In the genomic region with DNA sequence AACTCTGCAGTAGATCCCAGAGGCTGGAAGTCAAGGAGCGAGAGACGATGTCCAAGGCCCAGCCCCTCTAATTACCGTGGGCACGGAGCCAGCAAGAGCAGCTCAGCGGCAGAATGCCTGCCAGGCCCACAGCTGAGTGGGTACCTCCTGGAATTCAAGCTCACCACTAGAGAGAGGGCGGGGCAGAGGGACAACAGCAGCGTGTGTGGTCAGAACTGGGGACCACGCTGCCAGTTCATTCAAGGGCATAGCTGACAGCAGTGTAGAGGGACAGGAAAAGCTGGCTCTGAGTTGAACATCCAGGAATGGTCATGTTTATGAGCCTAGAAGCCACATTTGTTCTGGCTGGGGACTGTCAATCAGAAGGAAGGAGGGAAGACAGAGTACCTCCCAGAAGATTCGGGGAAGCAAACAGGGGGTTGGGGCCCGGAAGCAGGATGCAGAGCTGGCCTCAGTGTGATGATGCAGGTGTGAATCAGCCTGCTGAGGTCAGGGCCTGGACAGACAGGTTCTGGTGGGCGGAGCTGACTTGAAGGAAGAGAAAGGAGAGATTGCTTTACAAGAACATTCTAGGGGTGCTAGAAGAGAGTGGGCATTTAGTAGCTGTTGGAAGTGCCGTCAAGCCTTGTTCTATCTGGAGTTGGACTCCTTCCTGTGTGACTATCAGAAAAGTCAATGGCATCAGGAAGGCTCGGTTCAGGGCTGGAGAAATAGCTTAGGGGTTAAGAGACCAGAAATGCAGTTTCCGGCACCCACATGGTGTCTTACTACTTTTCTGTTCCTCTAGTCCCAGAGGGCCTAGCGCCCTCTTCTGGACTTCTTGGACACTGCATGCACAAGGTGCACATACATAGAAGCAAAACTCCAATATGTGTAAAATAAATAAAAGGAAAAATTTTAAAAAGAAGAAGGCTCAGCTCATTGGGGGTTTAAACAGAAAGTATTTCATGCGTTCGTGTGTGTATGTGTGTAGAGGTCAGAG, we compare ENCODE assay signal across 8 mouse cellular contexts. TPM values are rescaled to one million over a fixed set of nuclear protein-coding genes. Genes with fewer than 3 reads are reported as not detected.
DNase-seq lines count a peak whose midpoint lies in the region; ATAC-seq lines count a peak whose summit lies in the region.

No protein-coding gene starts in this region.

- peak; percentile 71; the same call in 1 of the 2 replicates for ATAC-seq in embryonic facial prominence, embryonic 13.5 days (ENCODE audit: insufficient number of reproducible peaks, insufficient read depth, low FRiP score, low TSS enrichment, low read depth)
- peak; percentile 51; the same call in 1 of the 2 replicates for ATAC-seq in kidney, embryonic 16.5 days (ENCODE audit: low FRiP score, low TSS enrichment)
- ATAC-seq in stomach, embryonic 15.5 days (ENCODE audit: insufficient read depth, low FRiP score, low read depth): peak; percentile 31
- ATAC-seq in forebrain, embryonic 15.5 days (replicated peaks): no peak
- ATAC-seq in CD4-positive, CD25-positive, alpha-beta regulatory T cell, adult 4 months: no peak

- H3K27ac ChIP-seq in embryonic facial prominence, embryonic 13.5 days: no peak overlapping the region
- H3K27ac ChIP-seq in embryonic facial prominence, embryonic 10.5 days (replicated peaks): no peak overlapping the region
- no peak overlapping the region for H3K27ac ChIP-seq in kidney, embryonic 16.5 days (ENCODE audit: low read length)
- peak overlapping the region; percentile 31; the same call in 1 of the 2 replicates for H3K27ac ChIP-seq in stomach, embryonic 15.5 days
- no peak overlapping the region for H3K27ac ChIP-seq in forebrain, embryonic 15.5 days (replicated peaks)

- DNase-seq in embryonic facial prominence, embryonic 10.5 days (ENCODE audit: low spot score): no peak
- peak; percentile 33 for DNase-seq in right cerebral cortex, postnatal 14 days
- DNase-seq in right cerebral cortex, postnatal 25 days: no peak

- peak overlapping the region; percentile 16 for H3K4me2 ChIP-seq in embryonic facial prominence, embryonic 13.5 days
- no peak overlapping the region for H3K4me2 ChIP-seq in kidney, embryonic 16.5 days (replicated peaks; ENCODE audit: low read depth, low read length)
- H3K4me2 ChIP-seq in stomach, embryonic 15.5 days: no peak overlapping the region
- no peak overlapping the region for H3K4me2 ChIP-seq in forebrain, embryonic 15.5 days (replicated peaks)

- no peak overlapping the region for H3K9ac ChIP-seq in embryonic facial prominence, embryonic 13.5 days
- no peak overlapping the region for H3K9ac ChIP-seq in kidney, embryonic 16.5 days (replicated peaks; ENCODE audit: low read length)
- H3K9ac ChIP-seq in stomach, embryonic 15.5 days: no peak overlapping the region
- H3K9ac ChIP-seq in forebrain, embryonic 15.5 days (replicated peaks): no peak overlapping the region

- peaks cover 5% of the 10 kb centered on the region; the same call in 1 of the 2 replicates for H3K27me3 ChIP-seq in embryonic facial prominence, embryonic 13.5 days
- H3K27me3 ChIP-seq in embryonic facial prominence, embryonic 10.5 days (replicated peaks; ENCODE audit: low read depth, poor library complexity, severe bottlenecking): no peaks in the 10 kb centered on the region
- H3K27me3 ChIP-seq in kidney, embryonic 16.5 days (ENCODE audit: insufficient read depth, low read length): no peaks in the 10 kb centered on the region
- no peaks in the 10 kb centered on the region for H3K27me3 ChIP-seq in stomach, embryonic 15.5 days (replicated peaks)
- H3K27me3 ChIP-seq in forebrain, embryonic 15.5 days: no peaks in the 10 kb centered on the region

- no peaks in the 10 kb centered on the region for H3K36me3 ChIP-seq in embryonic facial prominence, embryonic 13.5 days
- no peaks in the 10 kb centered on the region for H3K36me3 ChIP-seq in embryonic facial prominence, embryonic 10.5 days (replicated peaks)
- H3K36me3 ChIP-seq in kidney, embryonic 16.5 days (ENCODE audit: insufficient read depth, low read length): no peaks in the 10 kb centered on the region
- H3K36me3 ChIP-seq in stomach, embryonic 15.5 days: no peaks in the 10 kb centered on the region
- no peaks in the 10 kb centered on the region for H3K36me3 ChIP-seq in forebrain, embryonic 15.5 days

- no peaks in the 10 kb centered on the region for H3K9me3 ChIP-seq in embryonic facial prominence, embryonic 13.5 days
- no peaks in the 10 kb centered on the region for H3K9me3 ChIP-seq in embryonic facial prominence, embryonic 10.5 days
- H3K9me3 ChIP-seq in kidney, embryonic 16.5 days (ENCODE audit: low read length): no peaks in the 10 kb centered on the region
- H3K9me3 ChIP-seq in stomach, embryonic 15.5 days: no peaks in the 10 kb centered on the region
- H3K9me3 ChIP-seq in forebrain, embryonic 15.5 days: no peaks in the 10 kb centered on the region

- H3K4me1 ChIP-seq in embryonic facial prominence, embryonic 13.5 days: peaks cover 10% of the 10 kb centered on the region
- H3K4me1 ChIP-seq in embryonic facial prominence, embryonic 10.5 days: no peaks in the 10 kb centered on the region
- peaks cover 6% of the 10 kb centered on the region for H3K4me1 ChIP-seq in kidney, embryonic 16.5 days (ENCODE audit: insufficient read depth, low read length)
- 0 out of 2 replicates have a peak, but pooled peaks cover 8% of the 10 kb centered on the region for H3K4me1 ChIP-seq in stomach, embryonic 15.5 days
- peaks cover 9% of the 10 kb centered on the region for H3K4me1 ChIP-seq in forebrain, embryonic 15.5 days

- 60% methylated on average over 17 of the region's 17 CpGs for WGBS in embryonic facial prominence, embryonic 13.5 days
- WGBS in embryonic facial prominence, embryonic 10.5 days: 78% methylated on average over 17 of the region's 17 CpGs
- WGBS in kidney, embryonic 16.5 days: 58% methylated on average over 17 of the region's 17 CpGs
- 58% methylated on average over 17 of the region's 17 CpGs for WGBS in stomach, embryonic 15.5 days
- 57% methylated on average over 17 of the region's 17 CpGs for WGBS in forebrain, embryonic 15.5 days

- no peak overlapping the region for H3K4me3 ChIP-seq in embryonic facial prominence, embryonic 13.5 days
- no peak overlapping the region for H3K4me3 ChIP-seq in embryonic facial prominence, embryonic 10.5 days
- H3K4me3 ChIP-seq in kidney, embryonic 16.5 days (ENCODE audit: low read length): no peak overlapping the region
- H3K4me3 ChIP-seq in stomach, embryonic 15.5 days (replicated peaks): no peak overlapping the region
- H3K4me3 ChIP-seq in forebrain, embryonic 15.5 days: no peak overlapping the region

RNA-seq across cellular contexts. Expression of a gene that starts 37.5 kb away (rescaled TPM):
- polyA plus RNA-seq in embryonic facial prominence, embryonic 13.5 days (2015; fragmentation: Nextera tagmentation; extraction: Ambion mirVana): 3.6 and 5.8 TPM in 2 replicates
- 2.1 and 2.4 TPM in 2 replicates for polyA plus RNA-seq in embryonic facial prominence, embryonic 10.5 days (2016; fragmentation: Nextera tagmentation; extraction: Ambion mirVana)
- polyA plus RNA-seq in kidney, embryonic 16.5 days (2015; fragmentation: Nextera tagmentation; extraction: Ambion mirVana): 7.7 and 9.1 TPM in 2 replicates
- polyA plus RNA-seq in stomach, embryonic 15.5 days (2015; fragmentation: Nextera tagmentation; extraction: Ambion mirVana): 5.5 and 5.6 TPM in 2 replicates
- 11.5 and 12.6 TPM in 2 replicates for polyA plus RNA-seq in forebrain, embryonic 15.5 days (2015; fragmentation: Nextera tagmentation; extraction: Ambion mirVana)
- polyA plus RNA-seq in CD4-positive, CD25-positive, alpha-beta regulatory T cell, adult 4 months (2017; shearing (Covaris generic)): under 1 TPM in 1 of 2 experiments, not detected in 1; 0.30 TPM

Comparison
In these comparisons a context has a peak if more than half of its experiments do, and no peak if none do; other contexts are left out.
1. ATAC-seq: peak in embryonic facial prominence, embryonic 13.5 days (single experiment), kidney, embryonic 16.5 days (single experiment) and stomach, embryonic 15.5 days (single experiment); none in forebrain, embryonic 15.5 days (single experiment) and CD4-positive, CD25-positive, alpha-beta regulatory T cell, adult 4 months (single experiment).